Mouse (Mus musculus) E14TG2a.4 (cell line): ENCODE measurements at regions not wholly inside any gene's neighbourhood (a gene's known extent, or its start where the extent isn't known, plus 50 kb on each side); places are given as distances from the start of the nearest gene placed in this dataset.

ENCODE experiments used
- H3K27me3 ChIP-seq: 2 replicates; pipeline ENCODE4 v1.6.1; 2014; ENCODE audit warnings: low read length, control low read depth; ENCODE audit not compliant: insufficient read depth
- H3K36me3 ChIP-seq: 2 replicates; pipeline ENCODE4 v1.6.1; 2014; ENCODE audit warnings: low read length, control low read depth; ENCODE audit not compliant: insufficient read depth
- H3K4me1 ChIP-seq: replicated peaks from 2 replicates; pipeline ENCODE4 v1.6.1; 2014; ENCODE audit warnings: low read depth, low read length, control low read depth
- H3K4me3 ChIP-seq: replicated peaks from 2 replicates; pipeline ENCODE4 v1.5.1; 2014; ENCODE audit warnings: mild to moderate bottlenecking, low read length
- H3K9me3 ChIP-seq: 2 replicates; pipeline ENCODE4 v1.6.1; 2014; ENCODE audit warnings: low read length, control low read depth
- CTCF ChIP-seq: conservative IDR thresholded peaks from 2 replicates; pipeline ENCODE4 v1.5.1; 2014; ENCODE audit warnings: low read length
- NANOG ChIP-seq: IDR thresholded peaks from 2 replicates; pipeline ENCODE4 v1.6.1; 2014; ENCODE audit warnings: borderline replicate concordance, low read length, mixed read lengths
- POU5F1 ChIP-seq: IDR thresholded peaks from 2 replicates; pipeline ENCODE4 v1.6.1; 2014; ENCODE audit warnings: low read length, borderline replicate concordance

DNA sequence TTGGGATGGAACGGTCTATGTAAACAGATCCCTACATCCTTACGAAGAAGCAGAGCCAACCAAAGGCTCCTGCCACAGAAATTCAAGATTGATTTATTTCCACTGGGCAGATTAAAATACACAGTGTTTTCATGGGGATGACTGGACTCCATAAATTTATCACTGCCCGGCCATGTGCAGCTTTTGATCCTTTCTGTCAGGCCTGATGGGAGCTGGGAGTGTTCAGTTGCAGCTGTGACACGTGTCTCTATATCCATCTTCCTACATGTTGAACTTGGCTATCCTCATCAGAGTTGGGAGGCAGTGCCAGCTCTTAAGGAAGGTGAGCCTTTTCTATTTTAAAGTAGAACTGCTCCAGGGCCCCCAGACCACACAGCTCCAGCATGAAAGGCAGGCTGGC lies 218.9 kb downstream of the Wdr11 start:
- Histone ChIP-seq H3K9me3 (no peaks in the 10 kb centered on the region), H3K36me3 (no peaks in the 10 kb centered on the region), H3K27me3 (no peaks in the 10 kb centered on the region), H3K4me1 (no peaks in the 10 kb centered on the region), H3K4me3 (no peak overlapping the region)
- TF ChIP-seq POU5F1 (no peak), CTCF (no peak), NANOG (no peak)

DNA sequence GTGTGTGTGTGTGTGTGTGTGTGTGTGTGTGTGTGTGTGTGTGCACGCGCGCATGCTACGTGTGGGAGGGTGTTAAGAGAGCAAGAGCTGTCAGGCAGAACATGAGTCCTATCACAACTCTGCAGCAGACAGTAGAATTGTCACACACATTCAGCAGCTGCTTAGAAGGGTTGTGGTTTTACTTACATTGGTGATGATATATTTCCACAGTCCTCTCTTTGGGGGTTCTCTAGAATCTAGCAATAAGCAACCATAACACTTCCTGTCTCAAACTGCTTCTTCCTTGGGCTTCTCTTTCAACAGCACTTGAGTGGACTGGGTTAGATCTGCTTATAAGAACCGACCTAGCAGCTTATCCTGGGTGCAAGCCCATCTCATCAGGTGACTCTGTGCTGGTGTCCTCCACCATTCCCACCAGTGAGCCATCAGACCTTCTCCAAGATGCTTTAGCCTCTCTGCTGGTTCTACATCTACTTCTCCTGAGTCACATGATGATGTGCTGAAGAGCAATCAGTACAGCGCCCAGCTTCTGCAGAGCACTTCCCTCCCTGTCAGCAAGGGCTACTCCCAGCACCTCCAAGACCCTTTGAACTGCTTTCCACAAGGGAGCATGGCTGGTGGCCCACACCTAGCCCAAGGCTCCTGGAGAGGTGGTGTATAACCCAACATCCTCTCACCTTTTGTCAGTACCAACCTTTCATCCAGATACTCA lies 222.6 kb downstream of the Wdr11 start:
- H3K36me3 ChIP-seq = no peaks in the 10 kb centered on the region
- no peaks in the 10 kb centered on the region for H3K4me1 ChIP-seq
- H3K27me3 ChIP-seq = no peaks in the 10 kb centered on the region
- no peak for TF ChIP-seq NANOG
- TF ChIP-seq CTCF = no peak
- TF ChIP-seq POU5F1 = no peak
- H3K9me3 ChIP-seq = peaks cover 8% of the 10 kb centered on the region
- H3K4me3 ChIP-seq = no peak overlapping the region

DNA sequence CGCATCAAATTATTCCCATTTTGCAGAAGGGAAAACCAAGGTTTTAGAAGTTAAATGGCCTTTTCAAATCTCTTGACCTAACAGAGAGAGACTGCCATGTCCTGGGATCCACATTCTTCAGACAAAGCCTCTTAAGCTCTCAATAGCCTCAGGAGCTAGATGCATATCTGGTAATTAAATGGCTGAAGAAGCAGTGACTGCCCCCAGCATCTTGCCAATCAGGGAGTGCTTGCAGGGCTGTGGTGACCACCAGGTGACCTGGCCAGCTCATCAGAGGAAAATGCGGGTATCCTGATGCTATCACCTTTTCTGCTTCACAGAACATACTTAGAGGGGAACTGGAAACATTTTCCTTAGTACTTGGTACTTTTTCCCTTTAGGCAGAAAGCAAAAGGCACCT lies 227.2 kb downstream of the Wdr11 start:
- no peaks in the 10 kb centered on the region for H3K36me3 ChIP-seq
- no peak overlapping the region for H3K4me3 ChIP-seq
- TF ChIP-seq POU5F1 (no peak), CTCF (no peak), NANOG (no peak)
- no peaks in the 10 kb centered on the region for H3K27me3 ChIP-seq
- peaks cover 6% of the 10 kb centered on the region for H3K4me1 ChIP-seq
- H3K9me3 ChIP-seq = peaks cover 8% of the 10 kb centered on the region

DNA sequence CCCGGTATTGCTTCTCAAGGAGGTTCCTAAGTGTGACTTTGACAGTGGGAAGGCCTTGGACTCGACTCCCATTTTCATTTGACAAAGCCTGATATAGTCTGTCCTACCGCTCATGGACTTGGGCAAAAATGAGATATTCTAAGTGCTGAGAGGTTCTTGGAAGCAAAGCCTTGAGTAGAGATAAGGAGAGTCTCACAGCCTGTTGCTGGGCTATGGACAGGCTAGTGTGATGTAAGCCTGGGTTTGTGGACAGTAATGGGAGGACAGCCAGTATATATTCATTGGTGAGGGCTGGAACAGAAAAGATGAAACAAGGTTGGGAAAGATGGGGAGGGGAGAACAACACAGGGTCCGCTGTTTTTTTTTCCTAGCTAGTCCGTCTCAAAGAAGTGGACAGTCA lies 228.0 kb downstream of the Wdr11 start:
- Histone ChIP-seq H3K27me3 (no peaks in the 10 kb centered on the region), H3K9me3 (peaks cover 8% of the 10 kb centered on the region), H3K36me3 (no peaks in the 10 kb centered on the region), H3K4me1 (peaks cover 9% of the 10 kb centered on the region), H3K4me3 (no peak overlapping the region)
- TF ChIP-seq CTCF = no peak
- TF ChIP-seq POU5F1 = no peak
- no peak for TF ChIP-seq NANOG

- Histone ChIP-seq H3K4me1 (peaks cover 11% of the 10 kb centered on the region), H3K27me3 (no peaks in the 10 kb centered on the region), H3K4me3 (no peak overlapping the region), H3K36me3 (no peaks in the 10 kb centered on the region), H3K9me3 (0 out of 2 replicates have a peak, but pooled peaks cover 3% of the 10 kb centered on the region)
- TF ChIP-seq CTCF = no peak
- no peak for TF ChIP-seq POU5F1
- TF ChIP-seq NANOG = no peak
Measured at GRCm38 (mm10) chr7:129828970-129829369, 237.3 kb downstream of the Wdr11 start.

DNA sequence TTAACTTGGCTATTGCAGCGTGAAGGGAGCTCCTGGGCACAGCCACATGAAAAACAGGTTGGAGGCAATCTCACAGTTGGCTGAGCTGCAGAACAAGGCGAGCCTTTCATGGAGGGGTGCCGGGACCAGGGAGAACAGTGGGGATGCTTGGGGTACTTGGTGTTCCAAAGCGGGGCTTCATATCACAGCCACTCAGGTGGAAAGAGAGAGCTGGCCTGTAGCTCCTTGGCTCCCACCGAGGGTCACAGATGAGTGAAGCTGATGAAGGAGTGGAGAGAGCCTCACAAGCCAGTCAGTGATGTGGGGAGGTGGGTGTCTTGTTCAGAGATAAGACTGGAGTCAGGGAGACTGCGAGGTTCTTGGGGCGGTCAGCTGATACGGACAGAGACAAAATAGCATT lies 241.2 kb downstream of the Wdr11 start:
- 0 out of 2 replicates have a peak, but pooled peaks cover 3% of the 10 kb centered on the region for H3K9me3 ChIP-seq
- TF ChIP-seq CTCF (no peak), NANOG (no peak), POU5F1 (no peak)
- no peak overlapping the region for H3K4me3 ChIP-seq
- peaks cover 10% of the 10 kb centered on the region; the same call in 1 of the 2 replicates for H3K4me1 ChIP-seq
- no peaks in the 10 kb centered on the region for H3K27me3 ChIP-seq
- H3K36me3 ChIP-seq = no peaks in the 10 kb centered on the region

GRCm38 (mm10) chr7:129842303-129843122 lies 250.8 kb downstream of the Wdr11 start:
- H3K4me3 ChIP-seq = no peak overlapping the region

GRCm38 (mm10) chr7:129847136-129847535 lies 255.5 kb downstream of the Wdr11 start:
- Histone ChIP-seq H3K27me3 (no peaks in the 10 kb centered on the region), H3K4me3 (no peak overlapping the region)

More at GRCm38 (mm10) chr7:129842303-129843122, 250.8 kb downstream of the Wdr11 start:
- TF ChIP-seq CTCF = no peak
- TF ChIP-seq NANOG = no peak
- TF ChIP-seq POU5F1 = no peak
- no peaks in the 10 kb centered on the region for H3K9me3 ChIP-seq
- no peaks in the 10 kb centered on the region for H3K36me3 ChIP-seq
- H3K27me3 ChIP-seq = no peaks in the 10 kb centered on the region
- H3K4me1 ChIP-seq = no peaks in the 10 kb centered on the region

More at GRCm38 (mm10) chr7:129847136-129847535, 255.5 kb downstream of the Wdr11 start:
- no peaks in the 10 kb centered on the region for H3K4me1 ChIP-seq
- no peaks in the 10 kb centered on the region for H3K36me3 ChIP-seq
- no peaks in the 10 kb centered on the region for H3K9me3 ChIP-seq
- TF ChIP-seq POU5F1 = no peak
- no peak for TF ChIP-seq NANOG
- no peak for TF ChIP-seq CTCF
